ENCODE assay signal across 29 mouse cellular contexts in genomic region chr7:66386411-66386810, GRCm38 (mm10). TPM values are rescaled to one million over a fixed set of nuclear protein-coding genes. Genes with fewer than 3 reads are reported as not detected.
"Had no signal": no experiment of that assay in that cellular context is flagged by ENCODE, and none has a peak within 500 bp of the region (broad histone marks: within the 10 kb centered on the region; RNA-seq: fewer than 3 reads in every experiment).

No protein-coding gene starts in this region.

- H3K27ac ChIP-seq: intestine, embryonic 15.5 days; limb, embryonic 12.5 days; limb, embryonic 15.5 days; liver, embryonic 14.5 days; midbrain, embryonic 13.5 days; neural tube, embryonic 12.5 days; neural tube, embryonic 15.5 days had no signal

- H3K27me3 ChIP-seq: intestine, embryonic 15.5 days; kidney, embryonic 15.5 days; limb, embryonic 12.5 days; limb, embryonic 15.5 days had no signal

- ATAC-seq: intestine, embryonic 15.5 days; liver, postnatal 0 days; midbrain, embryonic 13.5 days had no signal

- H3K9me3 ChIP-seq: intestine, embryonic 15.5 days; kidney, embryonic 15.5 days; limb, embryonic 12.5 days; limb, embryonic 15.5 days; midbrain, embryonic 13.5 days; neural tube, embryonic 12.5 days; neural tube, embryonic 15.5 days had no signal

- H3K36me3 ChIP-seq: intestine, embryonic 15.5 days; limb, embryonic 12.5 days; limb, embryonic 15.5 days; midbrain, embryonic 13.5 days; neural tube, embryonic 12.5 days; neural tube, embryonic 15.5 days had no signal

- DNase-seq: kidney, adult 11 months; kidney, adult 8-10 months; kidney, postnatal 10 days; kidney, postnatal 36 days; left cerebral cortex, postnatal 4 days; liver, postnatal 0 days; right cerebral cortex, postnatal 25 days; thymus, adult 18-20 months; thymus, postnatal 36 days had no signal

- H3K4me3 ChIP-seq: midbrain, embryonic 13.5 days; neural tube, embryonic 12.5 days; neural tube, embryonic 15.5 days had no signal

- H3K4me2 ChIP-seq: midbrain, embryonic 13.5 days had no signal

- H3K9ac ChIP-seq: intestine, embryonic 15.5 days; limb, embryonic 12.5 days; limb, embryonic 15.5 days; liver, embryonic 14.5 days; liver, postnatal 0 days; midbrain, embryonic 13.5 days; neural tube, embryonic 12.5 days; neural tube, embryonic 15.5 days had no signal

RNA-seq across cellular contexts. Expression of gene Gm10974, which starts 20.7 kb away (rescaled TPM):
- total RNA-seq: layer of hippocampus, adult 8-10 months; layer of hippocampus, postnatal 10 days; left cerebral cortex, adult 8-10 months; left cerebral cortex, postnatal 14 days; left cerebral cortex, postnatal 4 days; midbrain, postnatal 0 days had no signal
- polyA plus RNA-seq: intestine, embryonic 15.5 days; kidney, embryonic 15.5 days; limb, embryonic 12.5 days; limb, embryonic 15.5 days; liver, embryonic 11.5 days; liver, embryonic 14.5 days; liver, postnatal 0 days; lung, embryonic 16.5 days; midbrain, embryonic 13.5 days; midbrain, postnatal 0 days; neural tube, embryonic 12.5 days; neural tube, embryonic 15.5 days; small intestine, adult 2 months; spleen, adult 2 months; stomach, embryonic 16.5 days; testis, adult 2 months; urinary bladder, adult 2 months had no signal
